Mouse (Mus musculus): ENCODE data around the gene Gm7694.

DNA sequence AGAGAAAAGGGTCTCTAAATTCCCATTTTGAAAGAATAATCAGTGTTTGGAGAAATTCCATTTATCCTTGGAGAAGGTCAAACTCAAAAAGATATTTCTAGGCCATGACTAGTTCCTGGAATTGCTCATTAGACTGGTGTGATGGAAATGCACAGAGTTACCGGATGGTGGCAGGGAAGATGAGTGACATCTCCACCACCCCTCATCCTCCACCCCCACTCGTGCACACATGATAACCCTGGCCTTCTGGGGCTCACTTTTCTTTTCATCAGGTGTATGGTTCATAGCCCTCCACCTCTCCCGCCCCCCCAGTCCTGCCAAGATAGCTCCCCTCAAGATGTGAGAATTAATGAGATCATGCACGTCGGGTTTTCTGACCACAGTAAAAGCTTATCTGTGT is 12.9 kb downstream of the Gm7694 start:
- TF ChIP-seq CTCF (conservative IDR thresholded peaks at IDR 0.05; ENCODE audit: low read length) (no peak), POU5F1 (IDR thresholded peaks at IDR 0.05; ENCODE audit: borderline replicate concordance, low read length) (no peak)
